Mouse (Mus musculus) hindbrain, postnatal 0 days (tissue): ENCODE data around the gene Daxx. TPM values are rescaled to one million over a fixed set of nuclear protein-coding genes. Genes with fewer than 3 reads are reported as not detected.

Experiments used
- ATAC-seq: fragments of 200-750 bp; cut with Nextera tagmentation; 2 replicates; pipeline ENCODE4 v1.8.0; 2017; ENCODE audit warnings: mild to moderate bottlenecking, moderate TSS enrichment, moderate library complexity
- DNase-seq: peaks from one replicate; pipeline ENCODE4 v3.0.0-alpha.2; 2015; ENCODE audit warnings: low spot score
- H3K27ac ChIP-seq: fragments of 300-500 bp; sonication (generic); 2 replicates; pipeline ENCODE4 v1.5.1; 2014; ENCODE audit warnings: mild to moderate bottlenecking
- H3K27me3 ChIP-seq: fragments of 300-500 bp; sonication (generic); 2 replicates; pipeline ENCODE4 v1.6.1; 2014; ENCODE audit warnings: low read length, mixed read lengths; ENCODE audit not compliant: insufficient read depth
- H3K36me3 ChIP-seq: fragments of 300-500 bp; sonication (generic); 2 replicates; pipeline ENCODE4 v1.6.1; 2014; ENCODE audit warnings: low read length, mixed read lengths; ENCODE audit not compliant: insufficient read depth
- H3K4me1 ChIP-seq: fragments of 300-500 bp; sonication (generic); 2 replicates; pipeline ENCODE4 v1.6.1; 2014; ENCODE audit warnings: antibody characterized with exemption, low read length, mixed read lengths; ENCODE audit not compliant: insufficient read depth
- H3K4me2 ChIP-seq: fragments of 300-500 bp; sonication (generic); 2 replicates; pipeline ENCODE4 v1.6.1; 2014; ENCODE audit warnings: low read depth, mild to moderate bottlenecking, low read length, moderate library complexity, mixed read lengths
- H3K4me3 ChIP-seq: fragments of 300-500 bp; sonication (generic); 2 replicates; pipeline ENCODE4 v1.5.1; 2014; ENCODE audit warnings: low read length
- H3K9ac ChIP-seq: fragments of 300-500 bp; sonication (generic); replicated peaks from 2 replicates; pipeline ENCODE4 v1.6.1; 2014; ENCODE audit warnings: mild to moderate bottlenecking, low read length, moderate library complexity, mixed read lengths
- H3K9me3 ChIP-seq: fragments of 300-500 bp; sonication (generic); 2 replicates; pipeline ENCODE4 v1.6.1; 2016; ENCODE audit warnings: low read length, mixed read lengths
- CTCF ChIP-seq: IDR thresholded peaks from 2 replicates; pipeline ENCODE4 v1.5.1; 2016; ENCODE audit warnings: antibody characterized with exemption, control low read depth, low read depth
- WGBS: fragments of 180-500 bp; shearing (Covaris S2); extraction: QIAGEN DNeasy Blood & Tissue Kit; methylation state at CpG from one replicate; pipeline ENCODE4 v1.1.7; 2014; 5-methylcytosine and 5-hydroxymethylcytosine counted together
- polyA plus RNA-seq: library from polyadenylated mRNA; unstranded; fragments of >200 nt; fragmentation: Nextera tagmentation; extraction: Ambion mirVana; gene quantifications from 2 replicates; pipeline ENCODE4 v1.2.1, GENCODE M21; 2015
- total RNA-seq: library from RNA; depleted of rRNA; stranded (reverse); fragments of >200 nt; gene quantifications from 2 replicates; pipeline ENCODE4 v1.2.3, GENCODE M21; 2014

Daxx gene
- total and polyA plus RNA-seq, 2 experiments from 2014 or later = 41.9 to 52.1 TPM

DNA sequence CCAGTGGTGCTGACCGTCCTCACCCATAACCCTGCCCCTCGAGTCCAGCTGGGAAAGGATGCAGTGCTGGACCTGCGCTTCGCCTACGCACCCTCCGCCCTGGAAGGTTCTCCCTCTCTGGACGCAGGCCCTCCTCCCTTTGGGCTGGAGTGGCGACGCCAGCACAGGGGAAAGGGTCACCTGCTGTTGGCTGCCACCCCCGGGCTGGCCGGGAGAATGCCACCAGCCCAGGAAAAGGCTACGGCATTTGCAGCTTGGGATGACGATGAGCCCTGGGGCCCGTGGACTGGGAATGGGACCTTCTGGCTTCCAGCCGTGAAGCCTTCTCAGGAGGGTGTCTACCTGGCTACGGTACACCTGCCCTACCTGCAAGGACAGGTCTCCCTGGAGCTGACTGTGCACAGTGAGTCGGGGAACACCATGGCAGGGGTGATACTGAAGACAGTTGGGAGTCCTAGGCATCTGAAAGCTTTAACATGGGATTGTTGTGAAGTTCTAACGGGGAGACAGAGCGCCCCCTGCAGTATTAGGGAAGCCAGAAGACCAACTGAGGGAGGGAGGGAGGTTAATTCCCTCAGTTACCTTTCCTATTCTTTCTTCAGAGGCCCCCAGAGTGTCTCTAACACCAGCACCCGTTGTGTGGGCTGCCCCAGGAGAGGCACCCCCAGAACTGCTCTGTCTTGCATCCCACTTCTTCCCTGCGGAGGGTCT, 16.3 kb downstream of the Daxx start:
- 84% methylated on average over 21 of the region's 21 CpGs for WGBS
- peak; percentile 21; the same call in 1 of the 2 replicates for TF ChIP-seq CTCF
- DNase-seq = no peak
- H3K27ac ChIP-seq = no peak overlapping the region
- no peak overlapping the region for H3K9ac ChIP-seq
- peaks cover 7% of the 10 kb centered on the region; the same call in 1 of the 2 replicates for H3K36me3 ChIP-seq
- H3K27me3 ChIP-seq = no peaks in the 10 kb centered on the region
- H3K4me1 ChIP-seq = no peaks in the 10 kb centered on the region
- ATAC-seq = no peak
- no peak overlapping the region for H3K4me2 ChIP-seq
- H3K9me3 ChIP-seq = no peaks in the 10 kb centered on the region
- H3K4me3 ChIP-seq = no peak overlapping the region

DNA sequence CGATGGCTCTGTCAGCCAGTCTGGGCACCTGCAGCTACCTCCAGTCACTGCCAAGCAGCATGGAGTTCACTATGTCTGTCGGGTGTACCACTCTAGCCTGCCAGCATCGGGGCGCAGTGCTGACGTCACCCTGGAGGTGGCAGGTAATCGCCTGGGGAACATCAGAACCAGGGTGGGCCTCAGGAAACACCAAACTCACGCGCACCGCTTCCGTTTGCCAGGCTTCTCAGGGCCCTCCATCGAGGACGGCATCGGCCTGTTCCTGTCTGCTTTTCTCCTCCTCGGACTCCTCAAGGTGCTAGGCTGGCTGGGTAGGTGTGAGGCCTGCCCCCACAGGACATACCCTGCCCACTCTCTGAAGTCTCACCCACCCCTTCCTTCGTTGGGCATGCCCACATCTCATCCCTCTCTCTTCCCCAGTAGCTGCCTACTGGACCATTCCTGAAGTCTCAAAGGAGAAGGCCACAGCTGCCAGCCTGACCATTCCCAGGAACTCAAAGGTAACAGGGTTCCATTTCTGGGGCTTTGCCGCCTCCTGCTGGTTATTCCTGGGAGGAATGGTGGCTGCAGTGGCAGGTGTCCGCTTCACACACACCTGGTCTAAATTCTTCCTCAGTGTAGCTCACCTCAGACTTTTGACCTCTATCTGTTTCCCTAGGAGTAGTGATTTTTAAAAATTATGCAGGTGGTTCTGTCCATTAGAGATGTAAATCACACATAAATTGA, 17.2 kb downstream of the Daxx start:
- no peak overlapping the region for H3K4me2 ChIP-seq
- no peaks in the 10 kb centered on the region for H3K9me3 ChIP-seq
- no peak for ATAC-seq
- no peaks in the 10 kb centered on the region for H3K4me1 ChIP-seq
- 75% methylated on average over 17 of the region's 17 CpGs for WGBS
- H3K27me3 ChIP-seq = no peaks in the 10 kb centered on the region
- H3K9ac ChIP-seq = no peak overlapping the region
- TF ChIP-seq CTCF = no peak
- H3K36me3 ChIP-seq = peaks cover 7% of the 10 kb centered on the region; the same call in 1 of the 2 replicates
- no peak overlapping the region for H3K4me3 ChIP-seq
- H3K27ac ChIP-seq = no peak overlapping the region
- DNase-seq = no peak

DNA sequence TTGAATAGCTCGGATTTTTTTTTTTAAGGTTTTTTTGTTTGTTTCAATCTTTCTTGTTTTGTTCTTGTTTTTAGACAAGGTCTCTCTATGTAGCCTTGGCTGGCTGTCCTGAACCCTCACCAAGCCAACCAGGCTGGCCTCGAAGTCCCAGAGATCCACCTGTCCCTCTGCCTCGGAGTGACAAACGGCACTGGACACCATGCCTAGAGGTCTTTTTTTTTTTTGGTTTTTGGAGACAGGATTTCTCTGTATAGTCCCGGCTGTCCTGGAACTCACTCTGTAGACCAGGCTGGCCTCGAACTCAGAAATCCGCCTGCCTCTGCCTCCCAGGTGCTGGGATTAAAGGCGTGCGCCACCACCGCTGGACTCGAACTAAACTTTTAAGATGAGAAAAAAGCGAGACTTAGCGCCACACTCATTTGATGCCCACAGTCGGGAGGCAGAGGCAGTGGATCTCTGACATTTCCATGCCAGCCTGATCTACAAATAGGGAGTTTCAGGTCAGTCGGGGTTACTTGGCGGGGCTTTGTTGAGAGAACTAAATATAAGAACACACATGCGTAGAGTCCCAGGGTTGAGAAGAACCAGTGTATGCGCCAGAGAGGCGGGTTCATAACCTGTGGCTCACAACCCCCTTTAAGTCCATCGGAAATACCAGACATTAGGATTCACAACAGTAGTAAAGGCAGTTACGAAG, 19.2 kb downstream of the Daxx start:
- H3K27ac ChIP-seq = no peak overlapping the region

DNA sequence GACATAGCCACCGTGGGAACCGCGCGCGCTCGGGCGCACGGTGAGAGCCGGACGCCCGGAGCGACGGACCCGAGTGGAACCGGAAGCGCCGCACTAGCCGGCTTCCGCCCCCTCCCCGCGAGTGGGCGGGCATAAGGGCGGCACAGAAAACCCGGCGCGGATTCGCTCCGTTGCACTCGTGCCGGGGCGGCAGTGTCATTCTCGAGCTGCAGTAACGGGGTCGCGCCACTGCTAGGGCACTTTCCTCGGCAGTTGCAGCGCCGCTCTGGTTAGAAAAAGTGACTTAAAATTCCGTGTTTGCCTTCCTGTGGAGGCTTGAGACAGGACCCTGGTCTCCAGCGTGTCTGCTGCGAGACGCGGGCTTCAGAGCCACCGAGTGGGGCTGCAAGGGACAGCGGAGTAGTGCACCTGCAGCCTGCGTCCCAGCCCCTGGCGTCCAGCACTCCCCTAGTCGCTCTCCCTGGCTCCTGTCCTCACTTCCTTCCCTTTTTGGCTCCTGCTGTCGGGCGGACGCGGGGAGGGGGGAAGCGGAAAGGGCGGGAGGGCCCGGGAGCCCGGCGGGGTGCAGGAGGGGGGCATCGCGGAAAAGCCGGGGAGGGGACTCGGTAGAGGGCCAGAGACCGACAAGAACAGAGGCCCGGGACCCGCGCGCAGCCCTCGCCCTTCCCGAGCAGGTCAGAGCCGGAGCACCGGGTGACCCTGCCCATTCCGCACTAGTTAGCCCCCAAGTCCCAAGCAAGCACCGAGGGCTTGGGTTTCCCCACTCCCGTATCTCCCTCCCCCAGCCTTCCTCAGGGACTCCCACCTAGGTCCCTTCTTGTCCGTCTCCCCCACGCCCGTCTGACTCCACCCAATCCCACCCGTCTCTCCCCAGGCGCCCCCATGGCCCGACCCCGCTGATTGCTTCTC, 20.4 kb downstream of the Daxx start, which contains the start of gene Rgl2:
Gene Rgl2, plus strand, starts transcription at position 173 of the 909 bp plus-strand sequence.
- ATAC-seq = peak; percentile 92

More for the DNA sequence above, 19.2 kb downstream of the Daxx start:
- Histone ChIP-seq H3K4me3 (peak overlapping the region; percentile 89), H3K4me2 (peak overlapping the region; percentile 100), H3K4me1 (no peaks in the 10 kb centered on the region), H3K9me3 (no peaks in the 10 kb centered on the region), H3K9ac (peak overlapping the region; percentile 86), H3K27me3 (no peaks in the 10 kb centered on the region), H3K36me3 (peaks cover 12% of the 10 kb centered on the region; the same call in 1 of the 2 replicates)
- 62% methylated on average over 21 of the region's 21 CpGs for WGBS
- ATAC-seq (no peak), DNase-seq (no peak)
- no peak for TF ChIP-seq CTCF

DNA sequence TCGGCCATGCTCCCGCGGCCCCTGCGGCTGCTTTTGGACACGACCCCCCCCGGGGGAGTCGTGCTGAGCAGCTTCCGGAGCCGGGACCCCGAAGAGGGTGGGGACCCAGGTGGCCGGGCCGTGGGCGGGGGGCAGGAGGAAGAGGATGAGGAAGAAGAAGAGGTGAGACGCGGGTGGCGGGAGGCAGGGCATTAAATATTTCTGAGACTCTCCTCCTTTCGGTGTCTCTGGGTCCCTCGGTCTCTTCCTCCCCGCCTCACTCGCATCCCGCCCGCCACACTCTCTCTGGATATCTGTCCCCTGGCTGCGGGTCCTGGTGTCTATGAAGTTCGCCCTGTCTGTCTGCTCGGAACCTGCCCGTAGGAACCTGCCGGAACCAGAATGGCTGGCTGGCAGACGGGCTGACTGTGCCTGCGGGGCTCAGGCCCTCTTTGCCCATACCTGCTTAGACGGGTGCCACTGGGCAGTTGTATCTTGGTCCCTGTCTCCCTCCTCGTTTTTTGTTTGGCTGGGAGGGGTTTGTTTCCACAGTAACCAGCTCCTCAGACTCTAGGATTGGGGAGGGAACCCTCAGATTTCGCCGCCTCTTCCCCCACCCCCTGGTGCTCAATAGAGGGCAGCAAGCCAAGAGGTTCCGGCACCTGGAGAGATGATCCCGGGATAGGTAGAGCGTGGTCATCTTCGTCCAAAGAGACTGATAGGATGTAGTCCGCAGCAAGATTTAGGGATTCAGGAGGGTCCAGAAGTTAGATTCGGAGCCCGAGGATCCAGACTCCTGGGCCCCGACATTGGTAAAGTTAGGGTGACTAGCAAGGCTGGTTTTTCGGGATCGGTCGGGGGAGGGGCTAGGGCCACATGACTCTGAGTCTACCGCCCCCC, 21.3 kb downstream of the Daxx start:
- H3K36me3 ChIP-seq = peaks cover 16% of the 10 kb centered on the region
- H3K9ac ChIP-seq = peak overlapping the region; percentile 86
- no peaks in the 10 kb centered on the region for H3K27me3 ChIP-seq
- H3K4me1 ChIP-seq = no peaks in the 10 kb centered on the region
- H3K4me3 ChIP-seq = peak overlapping the region; percentile 89
- no peak for ATAC-seq
- under 1% methylated on average over 44 of the region's 45 CpGs for WGBS
- H3K27ac ChIP-seq = peak overlapping the region; percentile 90
- peak; percentile 22; the same call in 1 of the 2 replicates for TF ChIP-seq CTCF
- DNase-seq = peak; percentile 41
- H3K4me2 ChIP-seq = peak overlapping the region; percentile 100
- H3K9me3 ChIP-seq = no peaks in the 10 kb centered on the region

More for the DNA sequence above, 20.4 kb downstream of the Daxx start, which contains the start of gene Rgl2:
- under 1% methylated on average over 75 of the region's 80 CpGs for WGBS
- Histone ChIP-seq H3K9me3 (no peaks in the 10 kb centered on the region), H3K27me3 (no peaks in the 10 kb centered on the region), H3K27ac (peak within 1 kb of the TSS; percentile 90), H3K9ac (peak within 1 kb of the TSS; percentile 86), H3K4me1 (no peaks in the 10 kb centered on the region), H3K36me3 (peaks cover 16% of the 10 kb centered on the region), H3K4me3 (peak within 1 kb of the TSS; percentile 89), H3K4me2 (peak within 1 kb of the TSS; percentile 100)
- peak; percentile 98 for DNase-seq
- peak; percentile 70 for TF ChIP-seq CTCF
